Mouse (Mus musculus) urinary bladder, postnatal 10 days (tissue): ENCODE results near the gene Zfp870.
"Not testable (repeated sequence)": the region's sequence is repeated elsewhere in the genome, so short reads cannot be mapped to it uniquely, and the experiment has no call there.

Experiments
- DNase-seq: peaks from one replicate; pipeline ENCODE4 v3.0.0; 2022; ENCODE audit warnings: low spot score

Zfp870 gene

DNA sequence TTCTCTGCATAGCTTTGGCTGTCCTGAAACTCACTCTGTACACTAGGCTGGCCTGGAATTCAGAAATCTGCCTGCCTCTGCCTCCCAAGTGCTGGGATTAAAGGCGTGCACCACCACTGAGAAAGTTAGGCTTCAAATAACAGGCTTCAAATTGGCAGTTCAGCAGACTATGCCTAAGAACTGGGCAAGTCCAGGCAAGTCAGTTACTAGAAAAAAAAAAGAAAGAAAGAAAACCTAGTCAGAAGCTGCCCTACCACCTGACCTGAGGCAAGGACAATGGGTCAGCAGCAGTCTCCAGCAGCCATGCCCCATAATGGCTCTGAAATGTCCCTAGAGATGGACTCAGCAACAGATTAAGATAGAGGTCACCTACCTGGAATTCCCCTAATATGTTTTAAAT, 20.0 kb downstream of the Zfp870 start:
- DNase-seq: no peak

DNA sequence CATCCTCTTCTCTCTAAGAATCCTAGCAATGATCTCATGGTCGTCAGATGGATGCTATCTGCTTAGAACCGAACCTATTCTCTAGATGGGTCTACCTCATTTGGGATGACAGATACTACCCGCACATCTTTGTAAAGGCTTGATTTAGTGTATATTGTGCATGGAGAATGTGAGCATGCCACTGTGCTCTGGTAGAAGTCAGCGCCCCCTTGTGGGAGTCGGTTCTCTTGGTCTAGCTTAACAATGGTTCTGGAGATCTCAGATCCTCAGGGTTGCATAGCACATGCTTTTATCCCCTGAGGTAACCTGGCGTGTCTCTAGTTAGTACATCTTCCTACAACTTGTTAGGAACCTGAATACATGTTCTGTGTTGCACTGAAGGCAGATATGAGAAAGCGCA, 24.2 kb downstream of the Zfp870 start:
- DNase-seq: not testable (repeated sequence)

DNA sequence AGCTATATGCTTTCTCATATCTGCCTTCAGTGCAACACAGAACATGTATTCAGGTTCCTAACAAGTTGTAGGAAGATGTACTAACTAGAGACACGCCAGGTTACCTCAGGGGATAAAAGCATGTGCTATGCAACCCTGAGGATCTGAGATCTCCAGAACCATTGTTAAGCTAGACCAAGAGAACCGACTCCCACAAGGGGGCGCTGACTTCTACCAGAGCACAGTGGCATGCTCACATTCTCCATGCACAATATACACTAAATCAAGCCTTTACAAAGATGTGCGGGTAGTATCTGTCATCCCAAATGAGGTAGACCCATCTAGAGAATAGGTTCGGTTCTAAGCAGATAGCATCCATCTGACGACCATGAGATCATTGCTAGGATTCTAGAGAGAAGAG, 34.7 kb downstream of the Zfp870 start:
- DNase-seq: not testable (repeated sequence)

DNA sequence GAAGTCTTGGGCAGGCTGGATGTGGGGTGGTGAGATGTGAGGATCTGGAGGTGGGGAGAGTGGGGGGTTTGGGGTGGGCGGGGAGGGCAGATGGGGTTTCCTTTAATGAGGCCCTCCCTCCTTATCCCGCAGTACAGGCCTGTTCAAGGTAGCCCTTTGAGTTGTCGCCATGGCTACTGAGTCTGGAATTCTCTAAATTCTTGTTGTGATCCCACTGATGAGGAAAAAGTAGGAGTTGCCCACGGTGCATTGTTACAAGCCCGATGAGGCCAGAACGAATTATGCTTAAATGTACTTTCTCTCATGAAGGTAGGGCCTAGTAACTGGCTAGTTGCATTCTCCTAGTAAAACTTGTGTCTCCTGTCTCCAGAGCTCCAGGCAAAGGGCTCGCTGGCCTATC, 39.9 kb downstream of the Zfp870 start:
- DNase-seq: no peak

DNA sequence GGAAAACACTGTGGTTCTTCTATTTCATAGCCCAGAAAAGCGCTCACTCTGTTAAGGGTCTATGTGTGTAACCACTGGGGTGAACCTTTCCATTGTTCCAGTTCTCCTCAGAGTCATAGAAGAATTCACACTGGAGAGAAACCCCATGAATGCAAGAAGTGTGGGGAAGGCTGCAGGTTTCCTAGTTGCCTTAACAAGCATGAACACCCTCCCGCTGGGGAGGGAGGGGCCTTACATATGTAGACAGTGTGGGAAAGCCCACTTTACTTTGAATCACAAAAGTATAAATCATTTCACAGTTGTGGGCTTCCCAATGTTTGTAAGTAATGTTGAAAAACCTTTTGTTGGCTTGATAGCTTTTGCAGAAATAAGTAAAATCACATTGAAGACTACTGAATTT, 50.1 kb downstream of the Zfp870 start:
- no peak for DNase-seq

DNA sequence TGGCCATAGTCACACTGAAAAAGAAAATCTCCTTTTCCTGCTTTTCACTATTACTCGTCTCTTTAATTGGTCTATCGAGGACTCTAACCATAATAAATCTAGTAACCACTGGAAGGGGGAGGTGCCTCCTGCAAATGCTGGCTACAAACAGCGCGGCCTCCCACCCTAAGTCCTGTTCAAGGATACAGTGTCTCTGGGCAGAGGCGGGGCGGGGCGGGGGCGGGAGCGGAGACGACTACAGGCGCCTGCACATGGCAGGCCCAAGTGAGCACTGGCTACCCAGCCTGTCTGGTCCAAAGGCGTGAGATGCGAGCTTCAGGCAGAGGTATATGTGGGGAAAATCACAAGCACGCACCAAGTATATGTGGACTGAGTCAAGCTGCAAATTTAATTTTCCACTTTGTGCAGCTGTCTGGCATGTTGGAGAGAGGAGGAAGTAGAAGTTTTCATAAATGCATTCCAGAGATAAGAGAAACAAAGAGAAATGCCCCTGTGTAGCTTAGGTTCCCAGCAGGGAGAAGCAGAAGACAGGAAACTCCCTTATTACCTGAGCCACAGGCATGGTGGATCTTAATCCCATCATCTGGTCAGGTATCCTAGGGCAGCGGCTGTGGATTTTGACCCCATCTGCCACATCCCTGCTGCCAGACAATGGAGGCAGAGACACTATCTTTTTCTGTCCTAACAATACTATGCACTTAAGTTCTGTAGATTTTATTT, 52.2 kb downstream of the Zfp870 start:
- no peak for DNase-seq

DNA sequence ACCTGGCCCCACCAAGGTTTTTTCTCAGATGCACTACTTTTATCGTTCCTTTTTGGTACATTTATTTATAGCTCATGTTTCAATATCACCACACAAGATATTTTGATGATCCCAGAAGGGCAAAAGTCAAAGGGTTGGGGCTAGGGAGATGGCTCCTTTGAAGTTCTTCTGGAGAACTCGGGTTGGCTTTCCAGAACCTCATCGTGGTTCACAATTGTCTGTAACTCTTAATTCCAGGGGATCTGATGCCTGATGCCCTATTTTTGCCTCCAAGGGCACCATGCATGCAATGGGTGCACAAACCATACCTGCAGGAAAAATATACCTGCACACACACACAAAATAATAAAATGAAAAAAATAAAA, 61.0 kb downstream of the Zfp870 start:
- DNase-seq: no peak

DNA sequence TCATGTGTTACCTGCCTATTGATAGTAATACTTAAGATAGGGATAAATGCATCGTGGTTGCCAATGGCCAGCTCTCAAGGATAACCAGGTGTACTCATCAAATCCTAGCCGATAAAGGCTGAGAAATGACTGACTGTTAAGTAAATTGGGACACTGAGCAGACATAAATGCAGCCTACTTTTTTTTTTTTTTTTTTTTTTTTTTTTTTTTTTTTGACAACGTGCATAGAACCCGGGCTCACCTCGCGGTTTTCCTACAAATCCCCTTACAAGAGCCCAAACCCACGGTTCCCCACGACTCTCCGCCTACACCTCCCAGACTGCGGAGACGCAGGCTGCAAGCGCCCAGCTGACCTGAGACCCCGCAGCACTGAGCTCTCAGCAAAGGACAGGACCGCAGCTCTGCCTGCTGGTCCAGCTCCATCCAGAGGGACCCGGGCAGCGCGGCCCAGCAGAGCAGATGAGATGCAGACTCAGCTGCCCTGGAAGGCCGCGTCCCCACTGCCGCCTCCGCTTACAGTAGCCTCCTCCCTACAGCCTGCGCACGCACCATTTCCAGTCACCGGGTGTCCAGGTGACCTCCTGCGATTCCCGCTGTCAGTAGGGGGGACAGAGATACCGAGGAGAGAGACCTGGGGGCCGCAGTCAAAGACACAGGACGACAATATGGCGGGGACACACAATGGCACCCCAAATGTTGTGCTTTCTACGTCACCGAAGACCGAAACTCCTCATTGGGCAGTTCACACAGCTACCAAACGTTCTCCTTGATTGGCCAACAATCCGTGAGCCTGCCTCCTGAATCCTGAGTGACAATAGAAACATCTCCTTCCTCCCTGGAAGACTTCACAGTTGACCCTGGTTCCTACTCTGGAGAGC, 61.7 kb downstream of the Zfp870 start, which contains the start of gene Zfp799:
Gene Zfp799, minus strand, starts transcription at position 722 of the 878 bp plus-strand sequence.
- DNase-seq: no peak
